Mouse (Mus musculus) neural tube, embryonic 14.5 days (tissue): ENCODE measurements around the gene Baz1b. TPM values are rescaled to one million over a fixed set of nuclear protein-coding genes. Genes with fewer than 3 reads are reported as not detected.

ENCODE experiments used
- ATAC-seq: fragments of 200-750 bp; cut with Nextera tagmentation; 2 replicates; pipeline ENCODE4 v1.8.0; 2017; ENCODE audit warnings: low read depth, mild to moderate bottlenecking, moderate TSS enrichment, moderate library complexity
- H3K27ac ChIP-seq: fragments of 300-500 bp; sonication (generic); 2 replicates; pipeline ENCODE4 v1.5.1; 2014; ENCODE audit warnings: low read depth, mild to moderate bottlenecking, control low read depth, low read length, moderate library complexity, mixed read lengths
- H3K27me3 ChIP-seq: fragments of 300-500 bp; sonication (generic); 2 replicates; pipeline ENCODE4 v1.6.1; 2014; ENCODE audit warnings: low read length; ENCODE audit not compliant: control insufficient read depth, insufficient read depth
- H3K36me3 ChIP-seq: fragments of 300-500 bp; sonication (generic); 2 replicates; pipeline ENCODE4 v1.6.1; 2014; ENCODE audit warnings: low read length, mixed read lengths; ENCODE audit not compliant: control insufficient read depth, insufficient read depth
- H3K4me1 ChIP-seq: fragments of 300-500 bp; sonication (generic); 2 replicates; pipeline ENCODE4 v1.6.1; 2014; ENCODE audit warnings: low read length; ENCODE audit not compliant: control insufficient read depth, insufficient read depth
- H3K4me2 ChIP-seq: fragments of 300-500 bp; sonication (generic); 2 replicates; pipeline ENCODE4 v1.6.1; 2014; ENCODE audit warnings: mild to moderate bottlenecking, low read depth, low read length, control low read depth
- H3K4me3 ChIP-seq: fragments of 300-500 bp; sonication (generic); 2 replicates; pipeline ENCODE4 v1.5.1; 2014; ENCODE audit warnings: low read depth, low read length, control low read depth, mixed read lengths
- H3K9ac ChIP-seq: fragments of 300-500 bp; sonication (generic); replicated peaks from 2 replicates; pipeline ENCODE4 v1.6.1; 2014; ENCODE audit warnings: low read depth, mild to moderate bottlenecking, control low read depth, low read length, mixed read lengths
- H3K9me3 ChIP-seq: fragments of 300-500 bp; sonication (generic); 2 replicates; pipeline ENCODE4 v1.6.1; 2016; ENCODE audit warnings: low read length; ENCODE audit not compliant: control insufficient read depth
- WGBS: fragments of 180-500 bp; shearing (Covaris S2); extraction: QIAGEN DNeasy Blood & Tissue Kit; methylation state at CpG from one replicate; pipeline ENCODE4 v1.1.7; 2014; 5-methylcytosine and 5-hydroxymethylcytosine counted together
- microRNA-seq: library from miRNA; unstranded; fragments of <30 nt; microRNA quantifications from one replicate; pipeline ENCODE4, GENCODE M21; 2016
- polyA plus RNA-seq: library from polyadenylated mRNA; unstranded; fragments of >200 nt; fragmentation: Nextera tagmentation; extraction: Ambion mirVana; gene quantifications from 2 replicates; pipeline ENCODE4 v1.2.1, GENCODE M21; 2014

Gene Baz1b
- polyA plus RNA-seq, 1 experiment from 2014 or later = 35.0 TPM

DNA sequence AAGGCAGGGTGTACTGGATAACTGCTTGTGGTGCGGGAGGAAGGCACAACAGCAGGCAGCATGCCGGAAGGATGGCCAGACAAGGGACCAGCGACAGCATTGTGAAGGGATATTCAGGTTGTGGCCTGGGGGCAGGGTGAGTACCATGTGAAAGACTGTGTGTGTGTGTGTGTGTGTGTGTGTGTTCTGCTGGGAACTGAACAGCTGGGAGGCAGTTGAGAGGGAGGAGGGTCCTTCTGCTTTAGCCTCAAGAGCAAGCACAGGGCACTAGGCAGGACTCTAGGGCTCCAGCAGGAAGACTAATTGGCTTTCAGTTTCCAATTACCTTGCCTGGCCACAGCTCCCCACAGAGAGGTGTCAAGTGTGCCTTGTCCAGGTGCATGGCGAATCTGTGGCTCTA is 104.1 kb downstream of the Baz1b start:
- Histone ChIP-seq H3K9me3 (no peaks in the 10 kb centered on the region), H3K27me3 (no peaks in the 10 kb centered on the region), H3K36me3 (no peaks in the 10 kb centered on the region), H3K4me2 (no peak overlapping the region), H3K4me3 (no peak overlapping the region), H3K4me1 (no peaks in the 10 kb centered on the region), H3K27ac (no peak overlapping the region), H3K9ac (no peak overlapping the region)
- ATAC-seq = no peak
- 47% methylated on average over 4 of the region's 4 CpGs for WGBS

- Histone ChIP-seq H3K4me2 (no peak overlapping the region), H3K9me3 (no peaks in the 10 kb centered on the region), H3K4me1 (no peaks in the 10 kb centered on the region), H3K27ac (no peak overlapping the region), H3K36me3 (no peaks in the 10 kb centered on the region), H3K9ac (no peak overlapping the region), H3K4me3 (no peak overlapping the region), H3K27me3 (no peaks in the 10 kb centered on the region)
- ATAC-seq = no peak
- WGBS = 92% methylated on average over 2 of the region's 2 CpGs
Measured at GRCm38 (mm10) chr5:135292001-135292400, 104.9 kb downstream of the Baz1b start.

Small RNAs within 50 kb of the gene (microRNA-seq; reads per million reads assigned to microRNA genes)
- not detected for gene Gm25315

Other genes with a start within 250 kb of the Baz1b start
- gene Cldn4, start 240.3 kb upstream of the Baz1b start, polyA plus RNA-seq = not detected in 2 replicates
- gene Cldn3, start 201.1 kb upstream of the Baz1b start, polyA plus RNA-seq = 0.48 and 0.57 TPM in 2 replicates
- gene Abhd11, start 178.1 kb upstream of the Baz1b start, polyA plus RNA-seq = 74.8 and 79.6 TPM in 2 replicates
- gene Stx1a, start 163.8 kb upstream of the Baz1b start, polyA plus RNA-seq = 120 and 132 TPM in 2 replicates
- 42.2 and 47.0 TPM in 2 replicates for gene Dnajc30, start 123.1 kb upstream of the Baz1b start, polyA plus RNA-seq
- gene Bud23, start 122.3 kb upstream of the Baz1b start, polyA plus RNA-seq = 60.3 and 72.5 TPM in 2 replicates
- 26.9 and 28.8 TPM in 2 replicates for gene Vps37d, start 109.0 kb upstream of the Baz1b start, polyA plus RNA-seq
- 0.27 and 0.89 TPM in 2 replicates for gene Mlxipl, start 97.4 kb upstream of the Baz1b start, polyA plus RNA-seq
- gene Tbl2, start 37.6 kb upstream of the Baz1b start, polyA plus RNA-seq = 16.4 and 17.2 TPM in 2 replicates
- gene Bcl7b, start 19.0 kb upstream of the Baz1b start, polyA plus RNA-seq = 40.0 and 41.6 TPM in 2 replicates
- 10.0 and 12.0 TPM in 2 replicates for gene Fzd9, start 64.0 kb downstream of the Baz1b start, polyA plus RNA-seq
- not detected in 2 replicates for gene Fkbp6, start 162.8 kb downstream of the Baz1b start, polyA plus RNA-seq
- not detected in 2 replicates for gene Trim50, start 166.0 kb downstream of the Baz1b start, polyA plus RNA-seq
- 22.8 and 23.0 TPM in 2 replicates for gene Nsun5, start 182.7 kb downstream of the Baz1b start, polyA plus RNA-seq
- gene Pom121, start 207.3 kb downstream of the Baz1b start, polyA plus RNA-seq = 9.4 and 11.4 TPM in 2 replicates